Mouse (Mus musculus) gastrocnemius, postnatal 25 days (tissue): ENCODE measurements around the gene Hyou1. TPM values are rescaled to one million over a fixed set of nuclear protein-coding genes. Genes with fewer than 3 reads are reported as not detected.
"Not testable (repeated sequence)": the region's sequence is repeated elsewhere in the genome, so short reads cannot be mapped to it uniquely, and the experiment has no call there.

Experiments used
- DNase-seq: peaks from one replicate; pipeline ENCODE4 v3.0.0; 2022
- total RNA-seq, 2 experiments: library from RNA; stranded (reverse); gene quantifications; 1 replicate in 1 of 2; 2 replicates in 1 of 2; pipeline ENCODE4 v1.2.3; 2021

The Hyou1 gene
- total RNA-seq, 2 experiments from 2014 or later, result 28.0 to 31.3 TPM

GRCm38 (mm10) chr9:44351396-44351795 is 27.9 kb upstream of the Hyou1 start:
- DNase-seq, result no peak

- no peak for DNase-seq
Measured at GRCm38 (mm10) chr9:44352337-44352736, 27.0 kb upstream of the Hyou1 start.

- DNase-seq, result no peak
Measured at GRCm38 (mm10) chr9:44353142-44353541, 26.1 kb upstream of the Hyou1 start.

DNA sequence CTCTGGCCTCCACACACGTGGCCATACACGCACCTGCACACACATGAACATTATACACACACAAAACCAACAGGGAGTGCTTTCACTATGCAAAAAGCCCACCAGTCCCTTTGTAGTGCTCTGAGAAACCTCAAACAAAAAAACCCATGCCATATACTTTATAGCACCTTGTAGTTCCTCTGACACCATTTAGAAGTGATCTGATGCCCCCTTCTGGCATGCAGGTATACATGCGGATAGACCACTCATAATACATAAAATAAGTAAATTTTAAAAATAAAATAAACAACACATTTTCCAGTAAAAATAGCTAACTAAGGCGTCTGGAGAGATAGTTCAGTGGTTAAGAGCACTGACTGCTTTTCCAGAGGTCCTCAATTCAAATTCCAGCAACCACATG is 22.1 kb upstream of the Hyou1 start:
- no peak for DNase-seq

GRCm38 (mm10) chr9:44361190-44361917 is 17.9 kb upstream of the Hyou1 start, which contains the start of gene Vps11:
Gene Vps11 (minus strand): TSS chr9:44361670.
- peak; percentile 93 for DNase-seq

GRCm38 (mm10) chr9:44361931-44362330 is 17.4 kb upstream of the Hyou1 start:
- DNase-seq, result not testable (repeated sequence)

DNA sequence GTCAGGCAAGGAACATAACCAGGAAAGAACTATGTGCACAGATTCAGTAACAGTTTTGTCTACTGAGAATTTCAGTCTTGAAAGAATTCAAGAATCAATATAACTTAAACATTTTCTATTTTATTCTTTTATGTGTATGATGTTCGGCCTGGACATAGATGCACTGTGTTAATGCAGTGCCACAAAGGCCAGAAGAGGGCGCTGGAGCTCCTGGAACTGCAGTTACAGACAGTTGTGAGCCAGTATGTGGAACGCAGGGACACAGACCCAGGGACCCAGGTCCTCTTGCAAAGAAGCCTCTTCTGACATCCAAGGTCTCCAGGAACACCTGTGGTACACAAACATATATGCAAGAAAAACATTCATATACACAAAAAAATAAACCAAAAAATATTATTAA is 14.8 kb upstream of the Hyou1 start:
- no peak for DNase-seq

- no peak for DNase-seq
Measured at GRCm38 (mm10) chr9:44373386-44373785, 5.9 kb upstream of the Hyou1 start.

GRCm38 (mm10) chr9:44376141-44376540 is 3.1 kb upstream of the Hyou1 start:
- DNase-seq, result no peak

GRCm38 (mm10) chr9:44377335-44377734 is 2.0 kb upstream of the Hyou1 start:
- DNase-seq, result not testable (repeated sequence)

- DNase-seq, result no peak
Measured at GRCm38 (mm10) chr9:44378153-44378730, 1.0 kb upstream of the Hyou1 start.

- DNase-seq, result no peak
Measured at GRCm38 (mm10) chr9:44379862-44380261, 572 bp downstream of the Hyou1 start.

DNA sequence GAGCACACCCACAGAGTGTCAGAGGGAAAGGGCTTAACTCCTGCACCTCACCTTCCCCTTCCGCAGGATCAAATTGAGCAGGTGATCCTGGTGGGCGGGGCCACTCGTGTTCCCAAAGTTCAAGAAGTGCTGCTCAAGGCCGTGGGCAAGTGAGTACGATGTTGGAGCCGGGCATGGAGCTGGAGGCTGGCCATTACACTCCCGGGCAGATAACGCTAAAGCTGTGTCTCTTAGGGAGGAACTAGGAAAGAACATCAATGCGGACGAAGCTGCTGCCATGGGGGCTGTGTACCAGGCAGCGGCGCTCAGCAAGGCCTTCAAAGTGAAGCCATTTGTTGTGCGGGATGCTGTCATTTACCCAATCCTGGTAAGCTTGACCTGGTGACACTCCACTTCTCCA is 5.3 kb downstream of the Hyou1 start:
- no peak for DNase-seq

DNA sequence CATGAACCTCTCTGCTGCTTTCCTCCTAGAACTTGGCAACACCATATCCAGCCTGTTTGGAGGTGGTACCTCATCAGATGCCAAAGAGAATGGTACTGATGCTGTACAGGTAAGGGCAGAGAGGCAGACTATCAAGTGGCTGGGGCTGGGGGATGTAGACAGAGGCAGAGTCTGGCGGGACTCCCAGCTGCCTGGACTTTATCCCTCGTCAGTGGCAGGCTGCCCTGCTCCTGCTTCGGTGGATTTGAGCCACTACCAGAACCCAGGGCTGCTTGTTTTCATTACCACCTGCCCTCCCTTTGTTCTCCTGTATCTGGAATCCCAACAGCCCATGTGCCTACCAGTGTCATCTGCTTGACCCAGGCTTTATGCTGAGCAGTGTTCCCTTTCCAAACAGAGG is 7.9 kb downstream of the Hyou1 start:
- no peak for DNase-seq

GRCm38 (mm10) chr9:44389273-44389672 is 10.0 kb downstream of the Hyou1 start:
- no peak for DNase-seq

DNA sequence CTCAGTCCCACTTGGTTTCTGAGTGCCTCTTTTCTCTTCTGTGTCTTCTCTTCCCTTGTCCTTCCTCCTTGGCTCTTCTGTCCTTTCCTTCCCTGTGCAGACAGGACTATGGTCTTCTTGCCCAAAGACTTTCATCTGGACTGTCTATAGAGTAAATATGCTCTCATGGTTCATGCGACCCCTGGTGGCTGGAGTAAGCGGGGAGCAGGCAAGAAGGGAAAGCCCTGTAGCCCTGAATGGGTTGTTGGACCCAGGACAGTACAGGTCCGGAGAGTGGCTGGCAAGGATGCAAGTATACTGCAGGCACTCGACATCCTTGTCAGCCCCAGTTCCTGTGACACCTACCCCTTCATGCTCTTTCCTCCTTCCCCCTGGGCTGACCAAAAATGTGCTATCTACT is 12.2 kb downstream of the Hyou1 start:
- DNase-seq, result peak; percentile 54

DNA sequence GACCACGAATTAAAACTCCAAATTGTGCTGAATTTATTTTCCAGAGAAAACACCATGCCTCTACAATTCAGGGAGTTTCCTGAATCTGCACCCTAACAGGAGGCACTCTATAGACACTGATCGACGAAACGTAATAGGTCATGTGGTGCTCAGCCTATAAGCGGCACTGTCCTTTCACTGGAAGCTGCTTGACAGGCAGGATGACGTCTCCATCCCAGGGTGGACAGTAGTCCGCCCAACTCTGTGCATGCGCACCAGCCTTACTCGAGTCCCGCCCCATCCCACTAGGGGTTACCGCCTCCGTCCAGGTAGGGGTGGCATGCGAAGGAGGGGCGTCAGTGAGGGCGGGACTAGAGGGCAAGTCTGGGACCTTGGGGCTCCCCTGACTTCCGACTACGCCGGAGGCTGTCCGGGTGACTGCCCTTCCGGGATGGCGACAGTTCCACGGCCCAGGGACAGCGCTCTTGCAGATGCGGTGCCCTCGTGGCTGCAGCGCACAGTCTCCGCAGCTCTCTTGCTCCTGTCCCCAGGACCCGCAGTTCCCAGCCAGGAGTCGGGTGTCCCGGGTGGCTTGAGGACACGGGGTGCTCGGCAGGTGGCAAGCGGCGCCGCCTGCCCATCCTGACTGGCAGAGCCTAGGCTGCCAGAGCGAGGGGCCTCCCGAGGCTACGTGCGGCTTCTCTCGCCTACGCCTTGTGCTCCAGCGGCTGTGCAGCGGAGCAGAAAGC is 17.6 kb downstream of the Hyou1 start, which contains the start of gene Slc37a4:
Gene Slc37a4 (plus strand): TSS at position 169 of the 728 bp plus-strand sequence.
- peak; percentile 96 for DNase-seq

DNA sequence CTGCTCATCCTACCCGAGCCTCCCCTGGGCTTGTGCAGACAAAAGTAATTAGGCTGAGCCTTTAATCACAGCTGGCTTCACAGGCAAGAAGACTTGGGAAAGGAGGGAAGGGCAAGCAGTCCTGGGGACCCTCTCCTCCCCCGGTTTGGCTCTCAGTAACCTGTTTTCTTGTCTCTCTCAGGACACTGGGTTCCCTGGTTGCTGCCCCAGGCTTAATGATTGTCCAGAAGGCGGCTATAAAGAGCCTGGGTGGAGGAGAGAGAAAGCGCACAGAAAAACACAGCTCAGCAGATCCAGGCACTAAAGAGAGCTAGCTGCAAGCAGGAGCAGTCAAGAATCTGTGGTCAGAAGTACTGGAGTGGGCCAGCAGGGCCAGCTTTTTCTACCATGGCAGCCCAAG is 18.8 kb downstream of the Hyou1 start:
- peak; percentile 35 for DNase-seq

GRCm38 (mm10) chr9:44398551-44398950 is 19.3 kb downstream of the Hyou1 start:
- no peak for DNase-seq

DNA sequence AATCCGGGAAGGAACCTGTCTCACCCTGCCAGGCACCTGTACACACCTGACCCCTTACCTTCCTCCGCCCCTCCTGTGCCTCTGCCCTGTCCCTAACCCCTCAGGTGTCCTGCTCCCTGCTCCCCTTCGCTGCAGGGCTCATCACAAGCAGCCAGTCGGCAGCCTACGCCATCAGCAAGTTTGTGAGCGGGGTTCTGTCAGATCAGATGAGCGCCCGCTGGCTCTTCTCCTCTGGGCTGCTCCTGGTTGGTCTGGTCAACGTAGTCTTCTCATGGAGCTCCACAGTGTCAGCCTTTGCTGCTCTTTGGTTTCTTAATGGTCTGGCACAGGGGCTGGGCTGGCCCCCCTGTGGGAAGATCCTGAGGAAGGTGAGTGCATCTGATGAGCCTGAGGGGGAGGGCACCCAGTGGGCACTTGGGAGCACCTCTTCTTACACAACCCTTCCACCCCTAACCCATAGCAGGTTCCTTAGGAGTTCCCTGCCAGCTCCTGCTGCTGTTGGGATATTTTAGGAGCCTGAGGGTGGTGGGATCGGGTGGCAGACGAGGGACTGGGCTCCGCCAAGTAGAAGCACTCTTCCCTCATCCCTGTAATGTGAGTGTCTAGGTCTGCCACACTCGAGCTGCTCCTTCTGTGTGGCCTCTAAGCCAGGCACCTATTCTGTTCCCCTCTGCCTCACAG is 20.0 kb downstream of the Hyou1 start:
- DNase-seq, result peak; percentile 71

DNA sequence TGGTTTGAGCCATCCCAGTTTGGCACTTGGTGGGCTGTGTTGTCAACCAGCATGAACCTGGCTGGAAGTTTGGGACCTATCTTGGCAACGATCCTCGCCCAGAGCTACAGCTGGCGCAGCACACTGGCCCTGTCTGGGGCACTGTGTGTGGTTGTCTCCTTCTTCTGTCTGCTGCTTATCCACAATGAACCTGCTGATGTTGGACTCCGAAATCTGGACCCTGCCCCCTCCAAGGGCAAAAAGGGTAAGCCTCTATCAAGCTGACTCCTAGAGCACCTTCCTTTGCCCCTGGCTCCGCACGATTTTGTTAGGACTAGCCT is 20.5 kb downstream of the Hyou1 start:
- no peak for DNase-seq

- DNase-seq, result peak; percentile 46
Measured at GRCm38 (mm10) chr9:44401081-44401480, 21.8 kb downstream of the Hyou1 start.

- DNase-seq, result no peak
Measured at GRCm38 (mm10) chr9:44405011-44405410, 25.7 kb downstream of the Hyou1 start.
